Mouse (Mus musculus): ENCODE results near the gene Slc1a3. TPM values are rescaled to one million over a fixed set of nuclear protein-coding genes. Genes with fewer than 3 reads are reported as not detected.

Gene Slc1a3
- polyA plus RNA-seq (2015; fragmentation: Nextera tagmentation; extraction: Ambion mirVana), result 3.9 and 5.6 TPM in 2 replicates

DNA sequence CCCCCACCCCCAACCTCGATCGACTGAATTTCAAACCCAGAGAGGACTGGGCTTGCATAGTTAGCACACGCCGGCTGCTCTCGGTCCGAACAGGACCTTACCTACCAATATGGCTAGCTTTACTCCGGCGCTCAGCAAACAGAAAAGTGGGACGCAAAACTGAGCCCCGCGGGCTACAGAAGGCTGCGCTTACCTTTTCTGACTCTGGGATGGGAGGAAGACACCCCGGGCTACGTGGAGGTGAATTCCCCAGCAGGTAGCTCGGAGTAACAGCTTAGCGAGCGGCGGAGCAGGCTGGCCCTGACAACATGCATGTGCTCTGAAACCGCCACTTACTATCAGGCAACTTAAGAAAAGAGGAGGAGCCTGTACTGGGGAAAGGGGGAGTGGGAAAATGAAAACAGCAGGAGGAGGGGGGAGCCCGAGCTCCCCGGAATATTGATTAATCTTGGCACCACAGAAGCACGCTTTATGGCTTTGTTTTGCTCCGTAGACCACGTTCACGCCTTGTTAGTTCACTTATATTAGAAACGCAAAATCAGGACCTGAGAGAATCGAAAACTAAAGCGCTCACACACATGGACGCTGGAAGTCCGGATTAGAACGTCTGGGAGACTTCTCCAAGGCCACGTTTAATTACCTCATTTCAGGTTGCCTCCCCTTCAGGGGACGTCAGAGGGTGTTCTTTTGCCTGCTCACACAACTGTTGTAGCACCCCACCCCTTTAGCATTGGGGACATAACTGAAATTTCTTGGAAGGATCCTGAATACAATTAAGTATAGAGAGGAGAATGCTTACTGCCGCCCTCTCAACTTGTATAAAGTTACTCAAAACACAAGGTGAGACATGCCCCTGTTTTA, at the start of gene Slc1a3:
Gene Slc1a3, minus strand, starts transcription at position 619 of the 861 bp plus-strand sequence.

Other genes starting within 250 kb of the Slc1a3 start
- not detected in 2 replicates for gene Gm2310, start 190.8 kb downstream of the Slc1a3 start, polyA plus RNA-seq (2015; fragmentation: Nextera tagmentation; extraction: Ambion mirVana)

All from urinary bladder, postnatal 0 days (tissue).